Mouse (Mus musculus) urinary bladder, adult 18-20 months (tissue): ENCODE data around the gene Gm12166.
A peak's percentile ranks its signal among the peaks of the same experiment; 100 is the strongest.

Experiments used
- DNase-seq, 2 experiments: peaks; one replicate each; pipeline ENCODE4 v3.0.0; 2022; ENCODE audit warnings: low spot score in 2 of 2, mixed read lengths in 2 of 2

Gm12166 gene

GRCm38 (mm10) chr11:46073850-46074688 is 21.9 kb upstream of the Gm12166 start:
- DNase-seq: no peak

DNA sequence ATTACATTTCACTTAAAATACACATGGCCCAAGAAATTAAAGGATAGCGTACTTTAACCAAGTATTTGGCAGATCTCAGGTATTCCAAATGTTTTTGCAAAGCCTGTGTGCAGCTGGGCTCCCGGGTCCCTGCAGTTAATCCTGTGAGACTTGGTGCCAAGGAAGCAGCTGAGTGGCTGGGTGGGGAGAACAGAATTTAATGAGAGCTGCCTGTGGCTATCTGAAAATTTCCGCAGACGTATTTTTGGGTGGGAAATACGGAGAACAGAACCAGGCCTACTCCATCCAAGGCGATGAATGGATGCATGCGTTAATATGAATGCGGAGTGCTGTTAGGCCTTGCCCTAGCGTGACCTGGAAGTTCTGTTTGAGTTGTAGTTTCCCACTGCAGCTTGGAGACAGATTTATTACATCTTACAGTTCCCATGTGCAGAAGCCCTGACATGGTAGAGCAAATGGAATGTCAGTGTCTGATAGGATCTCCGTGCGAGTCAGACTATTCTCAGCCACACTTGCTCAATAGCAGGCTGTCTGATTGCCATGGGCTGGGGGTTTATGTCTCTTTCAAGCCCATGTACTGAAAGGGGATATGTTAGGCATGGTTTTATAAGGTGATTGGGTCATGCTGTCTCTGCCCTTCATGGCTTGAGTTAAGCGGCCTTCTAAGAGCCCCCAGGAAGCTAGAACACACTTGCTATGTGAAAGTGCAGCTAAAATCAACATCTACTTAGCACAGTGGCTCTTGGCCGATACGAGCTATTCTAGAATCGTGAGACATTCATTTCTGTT is 21.1 kb upstream of the Gm12166 start:
- DNase-seq: no peak

- DNase-seq: no peak
Measured at GRCm38 (mm10) chr11:46072466-46073060, 20.4 kb upstream of the Gm12166 start.

GRCm38 (mm10) chr11:46070789-46071188 is 18.7 kb upstream of the Gm12166 start:
- DNase-seq: no peak

- DNase-seq: no peak
Measured at GRCm38 (mm10) chr11:46070161-46070560, 18.0 kb upstream of the Gm12166 start.

DNA sequence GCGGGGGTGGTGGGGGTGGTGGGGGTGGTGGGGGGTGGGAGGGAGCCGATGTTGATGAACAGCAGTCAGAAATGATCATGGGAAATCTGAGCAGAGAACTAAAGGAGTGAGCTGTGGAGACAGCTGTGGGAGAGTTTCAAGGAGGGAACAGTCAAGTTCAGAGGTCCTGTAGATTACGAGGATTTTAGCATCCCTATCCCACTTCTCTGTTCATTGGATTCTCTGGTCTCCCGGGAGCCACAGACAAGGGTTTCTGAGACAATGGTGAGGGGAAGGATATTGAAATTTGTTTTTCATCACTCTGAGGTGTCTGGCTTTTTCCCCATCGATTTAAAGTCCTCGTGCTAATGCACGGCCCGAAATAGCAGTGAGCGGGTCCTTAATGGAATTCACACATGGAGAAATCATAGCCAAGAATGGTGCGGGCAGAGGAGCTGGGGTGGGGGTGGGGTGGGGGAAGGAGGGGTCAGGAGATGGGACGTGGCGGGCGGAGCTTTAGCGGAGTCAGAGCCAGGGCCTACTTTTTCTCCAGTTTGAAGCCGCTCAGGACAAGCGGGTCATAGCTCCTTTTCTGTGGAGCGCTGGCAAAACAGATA is 17.4 kb upstream of the Gm12166 start:
- no peak for DNase-seq

DNA sequence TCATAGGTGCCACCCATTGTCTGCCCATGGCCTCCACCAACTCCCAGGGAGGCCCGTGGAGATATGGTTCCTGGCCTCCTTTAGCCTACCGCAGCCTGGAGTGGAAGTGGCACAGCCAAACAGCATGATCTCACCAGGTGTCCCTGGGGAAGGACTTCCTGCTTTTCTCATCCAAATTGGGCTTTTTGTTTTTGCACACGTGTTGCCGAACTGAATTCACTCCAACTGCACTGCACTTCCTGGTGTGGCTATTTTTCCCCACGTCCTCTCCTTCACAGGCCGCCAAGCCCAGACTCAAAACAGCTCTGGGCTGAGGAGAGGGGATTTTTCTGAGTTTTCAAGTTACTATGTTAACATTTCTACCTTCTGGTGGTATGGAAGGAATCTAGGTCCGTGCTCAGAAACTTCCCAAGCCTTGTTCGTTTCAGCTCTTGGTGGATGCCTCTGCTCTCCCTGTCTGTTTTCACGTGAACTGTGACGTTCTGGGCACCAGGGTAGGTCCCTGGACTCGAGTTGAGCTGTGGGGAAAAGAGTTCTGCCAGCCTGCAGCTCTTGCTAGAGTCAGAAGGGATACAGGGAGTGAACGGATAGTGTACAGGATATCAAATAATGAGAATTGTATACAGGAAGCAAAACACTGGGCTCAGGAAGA is 16.8 kb upstream of the Gm12166 start:
- no peak for DNase-seq

DNA sequence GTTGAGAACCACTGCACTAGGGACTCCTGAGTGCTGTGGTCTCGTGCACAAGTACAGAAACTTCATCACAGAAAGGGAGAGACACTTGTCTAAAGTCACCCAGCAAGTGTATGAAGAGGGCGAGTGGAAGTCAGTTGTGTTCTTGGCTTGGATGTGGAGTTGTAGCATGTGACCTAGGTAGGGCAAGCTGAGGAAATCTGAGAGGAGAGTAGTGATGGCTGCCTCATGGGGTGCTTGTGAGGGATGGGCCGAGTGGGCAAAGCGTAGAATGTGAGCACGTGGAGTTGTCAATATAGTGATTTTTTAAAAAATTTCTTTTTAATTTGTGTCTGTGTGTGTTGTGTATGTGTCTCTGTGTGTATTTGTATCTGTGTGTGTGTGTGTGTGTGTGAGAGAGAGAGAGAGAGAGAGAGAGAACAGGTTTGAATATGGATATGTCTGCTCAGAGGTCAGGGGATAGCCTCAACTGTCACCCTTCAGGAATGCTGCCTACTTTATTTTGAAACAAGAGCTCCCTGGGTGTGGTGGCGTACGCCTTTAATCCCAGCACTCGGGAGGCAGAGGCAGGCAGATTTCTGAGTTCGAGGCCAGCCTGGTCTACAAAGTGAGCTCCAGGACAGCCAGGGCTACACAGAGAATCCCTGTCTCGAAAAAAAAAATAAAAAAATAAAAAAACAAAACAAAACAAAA is 15.4 kb upstream of the Gm12166 start:
- DNase-seq: no peak

- DNase-seq: peak in 1 of 2 experiments; percentile 64
Measured at GRCm38 (mm10) chr11:46065201-46066011, 13.3 kb upstream of the Gm12166 start.

DNA sequence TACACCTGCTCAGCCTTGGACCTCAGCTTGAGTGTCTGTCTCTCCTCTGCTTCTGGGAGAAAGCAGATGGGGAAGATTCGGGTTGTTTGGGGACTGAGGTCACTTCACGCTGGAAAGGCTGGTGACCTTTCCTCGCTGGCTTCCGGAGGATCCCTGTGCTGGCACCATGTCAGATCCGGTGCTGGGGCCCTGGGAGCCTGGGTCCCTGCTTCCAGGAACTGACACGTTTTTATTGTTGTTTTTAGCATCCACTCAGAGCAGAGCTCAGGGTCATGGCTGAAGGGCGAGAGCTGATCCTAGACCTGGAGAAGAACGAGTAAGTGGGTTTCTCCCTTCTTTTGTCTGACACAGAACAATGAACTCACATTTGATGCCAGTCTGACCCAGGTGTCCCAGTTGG is 12.6 kb upstream of the Gm12166 start:
- DNase-seq: no peak

DNA sequence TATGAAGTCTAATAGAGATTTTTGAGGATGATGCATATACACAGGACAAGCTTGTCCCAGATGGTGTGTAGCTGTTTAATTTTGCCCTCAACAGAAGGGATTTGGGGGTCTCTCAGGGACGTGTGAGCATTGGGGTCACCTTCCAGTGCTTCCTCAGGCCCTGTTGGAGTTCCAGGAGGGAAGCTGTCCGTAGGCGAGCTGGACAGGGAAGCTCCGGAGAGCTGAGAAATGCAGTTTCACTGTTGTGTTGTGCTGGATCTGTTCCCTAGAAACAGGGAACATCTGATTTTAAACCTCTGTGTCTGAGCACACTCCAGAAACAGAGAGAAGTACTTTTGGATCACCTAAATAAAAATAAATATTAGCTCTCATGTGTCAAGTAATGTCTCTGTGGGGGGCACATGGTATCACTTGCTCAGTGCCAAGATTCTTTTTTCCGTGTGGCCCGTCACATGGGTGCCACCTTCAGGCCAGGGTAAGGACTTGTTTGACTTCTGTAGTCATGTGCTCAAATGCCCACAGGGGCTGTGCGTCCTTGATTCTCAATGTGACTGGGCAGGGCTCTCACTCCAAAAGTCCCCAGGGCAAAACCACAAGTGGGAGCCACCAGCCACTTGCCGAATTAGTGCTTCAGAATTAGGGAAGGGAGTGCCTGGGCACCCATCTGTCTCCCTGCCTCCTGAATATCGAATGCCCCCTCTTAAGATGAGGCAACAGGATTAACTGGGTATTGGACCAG is 11.0 kb upstream of the Gm12166 start:
- no peak for DNase-seq

DNA sequence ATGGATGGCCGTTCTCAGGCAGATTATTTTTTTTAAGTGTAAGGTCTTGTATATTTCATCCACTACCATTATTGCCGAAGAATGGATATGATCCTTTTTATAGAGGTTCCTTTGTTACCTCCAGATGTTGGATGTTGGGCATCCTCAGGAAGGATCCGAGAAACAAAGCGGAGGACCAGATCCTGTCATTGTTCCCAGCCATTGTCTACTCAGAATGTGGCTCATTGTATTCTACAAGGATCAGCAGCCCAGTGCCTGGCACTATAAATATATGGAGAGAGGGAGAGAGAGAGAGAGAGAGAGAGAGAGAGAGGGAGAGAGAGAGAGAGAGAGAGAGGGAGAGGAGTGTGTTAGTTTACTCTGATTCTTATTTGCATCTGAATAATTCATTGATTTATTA is 10.4 kb upstream of the Gm12166 start:
- no peak for DNase-seq

- no peak for DNase-seq
Measured at GRCm38 (mm10) chr11:46061776-46062445, 9.8 kb upstream of the Gm12166 start.

- DNase-seq: no peak
Measured at GRCm38 (mm10) chr11:46060651-46061020, 8.5 kb upstream of the Gm12166 start.

DNA sequence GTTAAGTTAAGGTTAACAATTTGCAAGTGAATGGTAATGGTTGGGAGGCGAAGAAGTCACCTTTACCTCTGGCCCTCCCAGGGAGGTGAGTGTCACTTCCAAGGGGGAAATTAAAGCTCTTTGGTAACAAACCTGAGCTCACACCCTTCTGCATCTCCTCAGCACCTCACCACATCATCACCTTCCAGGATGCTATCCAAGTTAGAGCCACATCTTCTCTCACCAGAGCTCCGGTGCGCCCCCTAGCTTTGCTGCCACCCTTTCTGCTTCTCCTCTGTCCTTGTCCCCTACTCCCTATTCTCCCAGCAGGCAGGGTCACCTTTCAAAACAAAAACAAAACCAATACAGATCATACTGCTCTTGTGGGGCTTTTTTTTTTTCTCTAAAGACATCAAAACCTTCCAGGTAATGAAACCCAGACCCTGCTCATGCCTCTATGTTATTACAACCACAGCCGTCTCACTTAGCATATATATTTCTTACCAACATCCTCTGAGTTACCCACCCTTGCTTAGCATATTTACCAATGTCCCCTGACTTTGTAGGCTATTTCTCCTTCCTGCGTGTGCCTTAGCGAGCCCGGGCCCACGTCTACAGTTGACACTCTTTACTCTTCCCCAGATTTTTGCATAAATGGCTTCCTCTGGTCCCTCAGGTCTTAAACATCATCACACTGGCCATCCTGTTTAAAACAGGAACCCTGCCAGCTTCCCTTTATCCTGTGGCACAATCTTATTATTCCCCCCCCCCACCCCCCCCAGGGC is 7.9 kb upstream of the Gm12166 start:
- DNase-seq: no peak

GRCm38 (mm10) chr11:46058916-46059315 is 6.8 kb upstream of the Gm12166 start:
- DNase-seq: no peak

DNA sequence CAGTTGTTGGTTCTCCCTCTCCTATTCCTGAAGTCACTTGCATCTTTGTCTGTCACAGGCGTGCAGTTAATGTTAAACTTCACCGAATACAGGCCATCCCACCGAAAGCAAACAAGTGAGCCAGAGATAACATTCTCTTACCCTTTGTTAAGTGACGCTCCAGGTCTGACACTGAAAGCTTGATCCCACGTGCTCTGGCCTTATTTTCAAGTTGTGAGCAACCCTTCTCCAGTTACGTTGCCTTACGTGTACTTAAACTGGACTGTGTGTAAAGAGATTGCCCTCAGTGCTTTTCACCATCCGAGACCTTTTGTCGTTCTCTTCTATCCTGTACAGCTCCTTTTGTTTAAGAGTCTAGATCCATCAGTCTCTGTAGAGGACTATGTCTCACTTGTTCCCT is 5.9 kb upstream of the Gm12166 start:
- DNase-seq: no peak

DNA sequence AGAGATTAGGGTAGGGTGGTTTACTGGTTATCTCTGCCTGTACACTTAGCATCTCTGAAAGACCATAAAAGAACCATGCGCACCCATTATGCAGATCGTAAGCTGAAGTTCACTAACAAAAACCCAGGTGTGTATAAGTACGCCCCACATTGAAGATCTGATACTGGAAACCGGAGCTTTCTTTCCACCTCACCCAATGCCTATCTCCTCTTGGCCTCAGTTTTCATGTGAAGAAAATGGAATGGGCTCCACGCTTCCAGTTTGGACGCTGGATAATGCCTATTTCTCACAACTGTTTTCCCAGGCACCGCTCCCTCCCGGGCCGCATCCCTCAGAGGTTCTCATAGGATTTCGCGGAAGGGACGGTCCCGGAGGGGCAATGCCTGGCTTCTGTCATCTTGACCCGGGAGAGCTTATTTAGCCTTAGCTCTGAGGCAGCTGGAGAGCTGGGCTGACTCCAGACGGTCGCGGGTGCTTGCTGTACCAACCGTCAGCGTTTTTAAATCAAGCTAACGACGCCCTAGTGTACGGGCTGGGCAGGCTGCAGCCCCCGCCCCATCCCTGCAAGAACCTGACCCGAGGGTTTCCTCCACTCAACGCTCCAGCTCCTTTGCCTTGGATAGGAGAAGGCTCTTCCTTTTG is 4.8 kb upstream of the Gm12166 start:
- no peak for DNase-seq
